Mouse (Mus musculus): ENCODE data around the gene Ankef1. TPM values are rescaled to one million over a fixed set of nuclear protein-coding genes. Genes with fewer than 3 reads are reported as not detected.

Ankef1 gene
- 6.2 and 20.4 TPM in 2 replicates for polyA plus RNA-seq (2012; rRNA removed; ENCODE audit: low replicate concordance)

GRCm38 (mm10) chr2:136501651-136502050 lies at the start of gene Ankef1:
TSS of gene Ankef1 (plus strand) at chr2:136501910.

Other genes with a start within 250 kb of the Ankef1 start
- gene Pak7, start 113.9 kb upstream of the Ankef1 start, polyA plus RNA-seq (2012; rRNA removed; ENCODE audit: low replicate concordance): not detected in 2 replicates
- 0.34 TPM in 1 of 2 replicates, not detected in the other for gene Snap25, start 211.5 kb downstream of the Ankef1 start, polyA plus RNA-seq (2012; rRNA removed; ENCODE audit: low replicate concordance)

Measured in mammary gland, adult 2 months (tissue).